Mouse (Mus musculus) bone marrow macrophage, adult 2 months (primary cell): ENCODE measurements at regions not wholly inside any gene's neighbourhood (a gene's known extent, or its start where the extent isn't known, plus 50 kb on each side); places are given as distances from the start of the nearest gene placed in this dataset.

Experiments
- CTCF ChIP-seq: IDR thresholded peaks from 2 replicates; pipeline ENCODE4 v1.5.1; 2012; ENCODE audit warnings: low read depth, mild to moderate bottlenecking, low read length, moderate library complexity
- POLR2A ChIP-seq: IDR thresholded peaks from 2 replicates; pipeline ENCODE4 v1.6.1; 2012; ENCODE audit warnings: mild to moderate bottlenecking, low read depth, low read length, borderline replicate concordance

GRCm38 (mm10) chr4:53218291-53218640 is 58.6 kb upstream of the Abca1 start:
- no peak for TF ChIP-seq POLR2A
- TF ChIP-seq CTCF = no peak
